Mouse (Mus musculus): ENCODE data around the gene Nat8f3. TPM values are rescaled to one million over a fixed set of nuclear protein-coding genes. Genes with fewer than 3 reads are reported as not detected.
"Not testable (repeated sequence)": the region's sequence is repeated elsewhere in the genome, so short reads cannot be mapped to it uniquely, and the experiment has no call there.

The Nat8f3 gene
- not detected in 2 replicates for polyA plus RNA-seq (2011; ENCODE audit: insufficient read length, low read depth, missing spikeins)

DNA sequence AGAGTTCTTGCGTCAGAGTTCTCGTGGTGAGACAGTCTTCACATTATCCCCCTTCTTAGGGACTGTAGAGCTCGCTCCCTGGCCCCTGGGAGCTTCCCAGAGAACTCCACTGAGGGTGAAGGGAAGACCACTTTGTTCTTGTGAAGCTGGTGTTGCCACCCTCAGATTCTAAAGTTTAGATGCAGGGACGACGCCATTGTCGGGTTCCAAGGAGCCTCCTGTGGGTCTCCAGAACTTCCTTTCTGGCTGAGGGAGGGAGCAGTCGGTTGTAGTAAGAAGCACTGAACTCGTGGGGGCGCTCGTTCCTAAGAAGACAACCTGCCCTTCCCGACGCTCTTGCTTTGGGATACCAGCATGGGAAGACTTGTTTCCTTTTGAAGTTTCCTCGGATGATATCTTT, at the start of gene Nat8f3:
Gene Nat8f3 (minus strand): TSS at position 223 of the 400 bp plus-strand sequence.
- H3K27ac ChIP-seq (ENCODE audit: insufficient read depth, low read length); H3K4me1 ChIP-seq (ENCODE audit: control insufficient read depth, insufficient read depth, low read length); H3K4me3 ChIP-seq (ENCODE audit: insufficient read depth, low read length): not testable (repeated sequence)

- Histone ChIP-seq H3K4me3 (ENCODE audit: insufficient read depth, low read length) (no peak overlapping the region), H3K27ac (ENCODE audit: insufficient read depth, low read length) (no peak overlapping the region), H3K4me1 (ENCODE audit: control insufficient read depth, insufficient read depth, low read length) (no peaks in the 10 kb centered on the region)
- TF ChIP-seq CTCF (IDR thresholded peaks at IDR 0.05; ENCODE audit: borderline replicate concordance, insufficient read depth, low read length) (no peak), POLR2A (IDR thresholded peaks at IDR 0.05; ENCODE audit: low read depth, low read length) (no peak)
These were observed 47.8 kb upstream of the Nat8f3 start for GRCm38 (mm10) chr6:85813339-85813738.

GRCm38 (mm10) chr6:85810942-85811537, 45.5 kb upstream of the Nat8f3 start:
- not testable (repeated sequence) for H3K27ac ChIP-seq (ENCODE audit: insufficient read depth, low read length); H3K4me1 ChIP-seq (ENCODE audit: control insufficient read depth, insufficient read depth, low read length); H3K4me3 ChIP-seq (ENCODE audit: insufficient read depth, low read length)

- not testable (repeated sequence) for H3K27ac ChIP-seq (ENCODE audit: insufficient read depth, low read length); H3K4me3 ChIP-seq (ENCODE audit: insufficient read depth, low read length); H3K4me1 ChIP-seq (ENCODE audit: control insufficient read depth, insufficient read depth, low read length)
These were observed 45.0 kb upstream of the Nat8f3 start for GRCm38 (mm10) chr6:85810514-85810913.

DNA sequence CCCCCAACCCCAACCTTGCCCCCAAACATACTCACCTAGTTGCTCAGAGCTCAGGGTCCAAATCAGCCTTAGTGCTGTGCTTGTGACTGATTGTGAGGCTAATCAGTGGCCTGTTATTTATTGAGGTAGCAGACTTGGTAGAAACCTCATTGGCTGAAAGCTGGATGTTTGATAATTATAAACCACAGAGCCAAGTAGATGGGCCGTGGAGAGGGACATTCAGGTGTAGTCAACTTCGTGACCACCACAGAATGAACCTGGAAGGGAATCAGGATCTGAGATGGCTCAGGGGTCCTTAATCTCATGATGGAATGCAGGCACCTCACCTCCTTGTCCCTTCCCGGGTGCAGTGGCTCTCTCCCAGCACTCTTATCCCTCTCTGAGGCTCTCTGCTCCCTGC, 44.2 kb upstream of the Nat8f3 start:
- H3K4me1 ChIP-seq (ENCODE audit: control insufficient read depth, insufficient read depth, low read length); H3K4me3 ChIP-seq (ENCODE audit: insufficient read depth, low read length); H3K27ac ChIP-seq (ENCODE audit: insufficient read depth, low read length): not testable (repeated sequence)

- not testable (repeated sequence) for H3K4me1 ChIP-seq (ENCODE audit: control insufficient read depth, insufficient read depth, low read length); H3K4me3 ChIP-seq (ENCODE audit: insufficient read depth, low read length); H3K27ac ChIP-seq (ENCODE audit: insufficient read depth, low read length)
These were observed 37.6 kb upstream of the Nat8f3 start for GRCm38 (mm10) chr6:85803180-85803579.

- H3K4me1 ChIP-seq (ENCODE audit: control insufficient read depth, insufficient read depth, low read length); H3K27ac ChIP-seq (ENCODE audit: insufficient read depth, low read length); H3K4me3 ChIP-seq (ENCODE audit: insufficient read depth, low read length): not testable (repeated sequence)
These were observed 2.2 kb downstream of the Nat8f3 start for GRCm38 (mm10) chr6:85763127-85764070.

DNA sequence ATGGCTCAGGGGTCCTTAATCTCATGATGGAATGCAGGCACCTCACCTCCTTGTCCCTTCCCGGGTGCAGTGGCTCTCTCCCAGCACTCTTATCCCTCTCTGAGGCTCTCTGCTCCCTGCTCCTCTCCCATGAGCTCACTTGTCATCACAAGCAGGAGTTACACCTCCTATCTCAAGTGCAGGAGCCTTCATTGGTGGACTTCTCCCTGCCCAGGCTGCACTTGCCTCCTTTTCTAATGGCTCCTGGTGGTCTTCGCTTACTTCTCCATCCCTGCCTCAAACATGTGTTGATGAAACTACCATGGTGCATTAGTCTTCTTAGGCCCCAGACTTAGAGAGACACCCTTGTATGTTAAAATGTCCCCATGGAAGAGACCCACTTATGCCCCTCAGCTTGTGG, 2.9 kb downstream of the Nat8f3 start:
- not testable (repeated sequence) for H3K4me1 ChIP-seq (ENCODE audit: control insufficient read depth, insufficient read depth, low read length); H3K4me3 ChIP-seq (ENCODE audit: insufficient read depth, low read length); H3K27ac ChIP-seq (ENCODE audit: insufficient read depth, low read length)

DNA sequence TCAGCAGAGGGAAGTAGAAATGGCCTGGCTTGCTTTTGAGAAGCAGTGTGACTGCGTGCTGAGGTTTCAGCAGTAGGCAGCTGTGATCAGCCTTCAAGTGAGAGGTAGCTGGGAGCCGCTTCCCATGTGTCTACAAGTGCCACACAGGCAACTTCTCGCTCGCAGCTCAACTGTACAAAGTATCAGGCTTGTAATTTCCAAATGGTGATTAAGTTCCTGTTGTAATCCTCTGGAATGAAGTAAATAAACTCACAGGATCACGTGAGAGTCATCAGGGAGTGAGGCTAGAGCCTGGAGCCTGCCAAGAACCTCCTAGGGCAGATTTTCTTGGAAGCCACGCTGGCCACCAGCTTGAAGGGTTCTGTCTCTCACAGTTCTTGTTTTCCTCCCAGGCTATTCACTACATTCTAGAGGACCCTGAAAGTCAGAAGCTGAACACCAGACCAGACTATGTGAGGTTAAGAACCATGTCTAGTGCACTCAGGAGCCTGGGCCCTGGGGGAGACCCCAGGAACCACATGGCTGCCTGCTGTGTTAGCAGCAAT, 9.8 kb downstream of the Nat8f3 start:
- not testable (repeated sequence) for H3K4me3 ChIP-seq (ENCODE audit: insufficient read depth, low read length); H3K27ac ChIP-seq (ENCODE audit: insufficient read depth, low read length); H3K4me1 ChIP-seq (ENCODE audit: control insufficient read depth, insufficient read depth, low read length)

DNA sequence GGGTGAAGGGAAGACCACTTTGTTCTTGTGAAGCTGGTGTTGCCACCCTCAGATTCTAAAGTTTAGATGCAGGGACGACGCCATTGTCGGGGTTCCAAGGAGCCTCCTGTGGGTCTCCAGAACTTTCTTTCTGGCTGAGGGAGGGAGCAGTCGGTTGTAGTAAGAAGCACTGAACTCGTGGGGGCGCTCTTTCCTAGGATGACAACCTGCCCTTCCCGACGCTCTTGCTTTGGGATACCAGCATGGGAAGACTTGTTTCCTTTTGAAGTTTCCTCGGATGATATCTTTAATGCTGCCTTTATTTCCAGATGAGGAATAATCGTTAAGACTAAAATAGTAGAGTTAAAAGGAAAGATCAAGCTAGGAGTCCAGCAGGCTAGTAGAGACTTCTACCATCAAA, 52.4 kb downstream of the Nat8f3 start, which contains the start of gene Nat8f7:
Gene Nat8f7 (minus strand): TSS at position 101 of the 400 bp plus-strand sequence.
- not testable (repeated sequence) for H3K27ac ChIP-seq (ENCODE audit: insufficient read depth, low read length); H3K4me1 ChIP-seq (ENCODE audit: control insufficient read depth, insufficient read depth, low read length); H3K4me3 ChIP-seq (ENCODE audit: insufficient read depth, low read length)

DNA sequence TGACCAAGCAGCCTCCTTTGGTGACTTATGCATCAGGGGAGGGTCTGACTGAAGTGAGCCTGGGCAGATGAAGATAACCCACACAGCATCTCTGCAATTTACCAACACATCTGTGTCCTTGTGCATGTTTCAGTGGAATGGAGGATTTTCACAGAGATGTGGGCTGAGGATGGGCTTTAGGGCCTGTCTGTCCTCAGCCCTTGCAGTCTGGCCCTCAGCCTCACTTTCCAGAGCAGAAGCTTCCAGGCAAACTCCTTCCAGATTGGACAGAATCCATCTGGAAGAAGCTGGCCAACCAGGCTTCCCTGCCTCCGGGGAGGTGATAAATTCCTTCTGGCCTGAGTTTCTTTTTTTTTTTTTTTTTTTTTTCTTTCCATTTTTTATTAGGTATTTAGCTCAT, 55.9 kb downstream of the Nat8f3 start:
- not testable (repeated sequence) for H3K4me1 ChIP-seq (ENCODE audit: control insufficient read depth, insufficient read depth, low read length); H3K27ac ChIP-seq (ENCODE audit: insufficient read depth, low read length); H3K4me3 ChIP-seq (ENCODE audit: insufficient read depth, low read length)

DNA sequence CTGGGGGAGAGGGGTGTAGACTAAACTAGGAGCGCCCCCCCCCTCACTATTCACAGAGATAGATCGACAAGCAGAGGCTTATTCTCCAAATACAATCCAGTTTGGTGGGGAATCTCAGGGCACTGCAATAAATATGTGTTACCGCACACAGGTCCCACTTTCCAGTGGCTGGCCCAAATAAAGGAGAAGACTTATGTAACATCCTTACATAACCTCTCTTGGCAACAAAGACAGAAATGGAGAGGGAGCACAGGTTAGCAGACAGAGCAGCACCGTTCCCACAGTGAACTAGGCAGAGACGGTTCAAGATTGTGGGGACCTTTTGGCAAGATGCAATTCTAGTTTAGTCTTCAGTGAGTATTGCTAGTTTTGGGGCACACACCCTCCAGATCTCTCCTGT, 56.3 kb downstream of the Nat8f3 start:
- H3K4me1 ChIP-seq (ENCODE audit: control insufficient read depth, insufficient read depth, low read length); H3K27ac ChIP-seq (ENCODE audit: insufficient read depth, low read length); H3K4me3 ChIP-seq (ENCODE audit: insufficient read depth, low read length): not testable (repeated sequence)

GRCm38 (mm10) chr6:85701943-85702342, 63.6 kb downstream of the Nat8f3 start:
- not testable (repeated sequence) for H3K4me3 ChIP-seq (ENCODE audit: insufficient read depth, low read length); H3K4me1 ChIP-seq (ENCODE audit: control insufficient read depth, insufficient read depth, low read length)
- 0 out of 2 replicates have a peak overlapping the region, but pooled peaks have one; percentile 11 for H3K27ac ChIP-seq (ENCODE audit: insufficient read depth, low read length)

Measured in embryonic fibroblast, embryonic 13.5 days (primary cell).